ENCODE assay signal across 8 mouse cellular contexts in genomic region chr4:133085011-133085782, GRCm38 (mm10). TPM values are rescaled to one million over a fixed set of nuclear protein-coding genes. Genes with fewer than 3 reads are reported as not detected.
A peak's percentile ranks its signal among the peaks of the same experiment; 100 is the strongest.
DNase-seq lines count a peak whose midpoint lies in the region; ATAC-seq lines count a peak whose summit lies in the region.

No protein-coding gene starts in this region.

- H3K27me3 ChIP-seq in forebrain, embryonic 10.5 days (ENCODE audit: poor library complexity, severe bottlenecking) = peaks cover 52% of the 10 kb centered on the region
- no peaks in the 10 kb centered on the region for H3K27me3 ChIP-seq in hindbrain, embryonic 16.5 days (replicated peaks; ENCODE audit: control insufficient read depth, insufficient read depth, low read length)
- H3K27me3 ChIP-seq in midbrain, embryonic 14.5 days (ENCODE audit: control insufficient read depth, insufficient read depth, low read length) = no peaks in the 10 kb centered on the region

- H3K36me3 ChIP-seq in forebrain, embryonic 10.5 days (replicated peaks) = no peaks in the 10 kb centered on the region
- H3K36me3 ChIP-seq in hindbrain, embryonic 16.5 days (ENCODE audit: control insufficient read depth, insufficient read depth, low read length) = no peaks in the 10 kb centered on the region
- no peaks in the 10 kb centered on the region; the same call in 1 of the 2 replicates for H3K36me3 ChIP-seq in midbrain, embryonic 14.5 days (ENCODE audit: control insufficient read depth, insufficient read depth, low read length)

- peak overlapping the region; percentile 56 for H3K4me3 ChIP-seq in forebrain, embryonic 10.5 days
- peak overlapping the region; percentile 41 for H3K4me3 ChIP-seq in hindbrain, embryonic 16.5 days (ENCODE audit: low read length)
- H3K4me3 ChIP-seq in midbrain, embryonic 14.5 days (replicated peaks; ENCODE audit: low read depth, low read length) = peak overlapping the region; percentile 30

- ATAC-seq in hindbrain, embryonic 16.5 days = peak; percentile 68
- peak; percentile 62; the same call in 1 of the 2 replicates for ATAC-seq in midbrain, embryonic 14.5 days (ENCODE audit: low FRiP score, low TSS enrichment)

- H3K27ac ChIP-seq in forebrain, embryonic 10.5 days = peak overlapping the region; percentile 68
- H3K27ac ChIP-seq in hindbrain, embryonic 16.5 days (ENCODE audit: low read depth, low read length) = peak overlapping the region; percentile 83
- peak overlapping the region; percentile 71 for H3K27ac ChIP-seq in midbrain, embryonic 14.5 days (replicated peaks; ENCODE audit: low read depth, low read length)

- peak overlapping the region; percentile 90 for H3K4me2 ChIP-seq in hindbrain, embryonic 16.5 days (ENCODE audit: low read length)
- H3K4me2 ChIP-seq in midbrain, embryonic 14.5 days (ENCODE audit: low read length) = peak overlapping the region; percentile 74

- peak; percentile 96 for DNase-seq in heart, adult 11 months
- no peak for DNase-seq in heart, adult 8-10 months (ENCODE audit: low spot score)
- DNase-seq in adrenal gland, postnatal 36 days = peak; percentile 60 to 72
- no peak for DNase-seq in forebrain, embryonic 10.5 days (ENCODE audit: extremely low spot score, low spot score)
- DNase-seq in left cerebral cortex, postnatal 36 days (ENCODE audit: low spot score in 2 of 2) = peak; percentile 70 to 76
- peak; percentile 84 for DNase-seq in midbrain, embryonic 14.5 days
- DNase-seq in testis, postnatal 10 days (ENCODE audit: low spot score) = peak; percentile 85

- peak overlapping the region; percentile 64 for H3K9ac ChIP-seq in hindbrain, embryonic 16.5 days (ENCODE audit: low read depth, low read length)
- H3K9ac ChIP-seq in midbrain, embryonic 14.5 days (replicated peaks; ENCODE audit: low read length) = peak overlapping the region; percentile 29; the same call in 1 of the 2 replicates

- H3K9me3 ChIP-seq in forebrain, embryonic 10.5 days = no peaks in the 10 kb centered on the region
- H3K9me3 ChIP-seq in hindbrain, embryonic 16.5 days (ENCODE audit: control insufficient read depth, low read length) = no peaks in the 10 kb centered on the region
- no peaks in the 10 kb centered on the region for H3K9me3 ChIP-seq in midbrain, embryonic 14.5 days (ENCODE audit: control insufficient read depth, low read length)

- peaks cover 51% of the 10 kb centered on the region for H3K4me1 ChIP-seq in forebrain, embryonic 10.5 days
- peaks cover 44% of the 10 kb centered on the region for H3K4me1 ChIP-seq in hindbrain, embryonic 16.5 days (ENCODE audit: control insufficient read depth, insufficient read depth, low read depth, low read length)
- H3K4me1 ChIP-seq in midbrain, embryonic 14.5 days (ENCODE audit: control insufficient read depth, insufficient read depth, low read length) = peaks cover 34% of the 10 kb centered on the region

- intact Hi-C loops in left cerebral cortex, postnatal 36 days (cut with DNase I) = no loop called here

- 1% methylated on average over 52 of the region's 53 CpGs for WGBS in forebrain, embryonic 10.5 days
- WGBS in hindbrain, embryonic 16.5 days = 0% methylated on average over 39 of the region's 53 CpGs
- WGBS in midbrain, embryonic 14.5 days = 1% methylated on average over 48 of the region's 53 CpGs

RNA-seq across cellular contexts. Expression of gene Wasf2, which starts 45.1 kb away (rescaled TPM):
- 10 to 100 TPM; 64.1 to 87.2 (median 71.5) TPM for total RNA-seq in heart, adult 8-10 months (2022)
- total RNA-seq in adrenal gland, postnatal 36 days (2021) = 100 to 1,000 TPM; 122 to 132 TPM
- 47.4 and 49.1 TPM in 2 replicates for polyA plus RNA-seq in forebrain, embryonic 10.5 days (2016; fragmentation: Nextera tagmentation; extraction: Ambion mirVana)
- polyA plus RNA-seq in hindbrain, embryonic 16.5 days (2015; fragmentation: Nextera tagmentation; extraction: Ambion mirVana) = 22.7 and 23.2 TPM in 2 replicates
- 10 to 100 TPM; 21.5 to 30.3 TPM for total RNA-seq in left cerebral cortex, postnatal 36 days (2021)
- 19.6 and 23.1 TPM in 2 replicates for polyA plus RNA-seq in midbrain, embryonic 14.5 days (2014; fragmentation: Nextera tagmentation; extraction: Ambion mirVana)

Comparison
In these comparisons a context has a peak if more than half of its experiments do, and no peak if none do; other contexts are left out.
1. DNase-seq: peak in heart, adult 11 months (single experiment), adrenal gland, postnatal 36 days (2 of 2), left cerebral cortex, postnatal 36 days (2 of 2), midbrain, embryonic 14.5 days (single experiment) and testis, postnatal 10 days (single experiment); none in heart, adult 8-10 months (single experiment) and forebrain, embryonic 10.5 days (single experiment).
2. Peak in every context shown above with its lines, with median percentiles within 50 percentile points of each other: H3K27ac ChIP-seq and H3K4me3 ChIP-seq.